Mouse (Mus musculus): ENCODE data around the gene Olfm4.

DNA sequence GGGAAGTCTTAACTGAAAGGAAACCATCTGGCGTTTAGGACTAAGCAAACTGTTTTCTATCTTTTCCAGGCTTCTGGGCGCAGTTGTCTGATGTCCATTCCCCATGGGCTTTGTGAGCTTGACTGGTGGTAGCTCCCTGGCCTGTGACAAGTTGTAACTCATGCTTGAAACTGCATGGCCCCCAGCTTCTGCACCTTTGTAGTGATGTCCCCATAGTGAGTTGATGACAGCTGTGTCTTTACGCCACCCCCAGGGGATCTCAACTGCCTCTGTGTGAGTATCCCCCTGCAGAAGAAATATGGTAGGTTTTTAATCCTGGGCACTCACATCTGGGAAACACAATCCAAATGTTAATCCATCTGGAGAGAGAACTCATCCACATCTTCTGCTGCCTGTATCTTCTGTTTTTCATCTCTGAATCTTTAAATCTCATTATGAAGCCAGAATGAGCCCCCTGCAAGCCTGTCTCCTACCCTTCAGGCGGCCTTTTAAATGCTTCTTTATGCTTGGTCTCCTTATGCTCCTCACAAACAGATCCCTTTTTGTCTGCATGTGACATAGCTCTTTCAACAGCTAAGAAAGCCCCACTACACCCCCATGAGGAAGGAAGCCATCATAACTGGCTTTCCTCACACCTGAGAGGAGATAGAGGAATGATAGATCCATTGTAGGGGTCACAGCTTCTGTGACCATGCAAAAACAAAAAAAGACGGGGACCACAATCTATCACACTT lies 63.7 kb downstream of the Olfm4 start:
- no peak for TF ChIP-seq CTCF (conservative IDR thresholded peaks at IDR 0.05; ENCODE audit: insufficient read depth, insufficient read length, low read depth, low read length)
- no peak for TF ChIP-seq POLR2A (IDR thresholded peaks at IDR 0.05; ENCODE audit: low read depth, low read length)

All from kidney, adult 2 months (tissue).